Mouse (Mus musculus): ENCODE results near the gene Osbpl3.

- TF ChIP-seq CTCF (IDR thresholded peaks at IDR 0.05; ENCODE audit: borderline replicate concordance, insufficient read depth, low read depth, low read length) = no peak
- no peak for TF ChIP-seq POLR2A (IDR thresholded peaks at IDR 0.05; ENCODE audit: borderline replicate concordance, insufficient read depth, low read length)
These were observed 60.2 kb downstream of the Osbpl3 start for GRCm38 (mm10) chr6:50395641-50396312.
